Comparison of ENCODE assay signal across 14 mouse cellular contexts in the genomic region with DNA sequence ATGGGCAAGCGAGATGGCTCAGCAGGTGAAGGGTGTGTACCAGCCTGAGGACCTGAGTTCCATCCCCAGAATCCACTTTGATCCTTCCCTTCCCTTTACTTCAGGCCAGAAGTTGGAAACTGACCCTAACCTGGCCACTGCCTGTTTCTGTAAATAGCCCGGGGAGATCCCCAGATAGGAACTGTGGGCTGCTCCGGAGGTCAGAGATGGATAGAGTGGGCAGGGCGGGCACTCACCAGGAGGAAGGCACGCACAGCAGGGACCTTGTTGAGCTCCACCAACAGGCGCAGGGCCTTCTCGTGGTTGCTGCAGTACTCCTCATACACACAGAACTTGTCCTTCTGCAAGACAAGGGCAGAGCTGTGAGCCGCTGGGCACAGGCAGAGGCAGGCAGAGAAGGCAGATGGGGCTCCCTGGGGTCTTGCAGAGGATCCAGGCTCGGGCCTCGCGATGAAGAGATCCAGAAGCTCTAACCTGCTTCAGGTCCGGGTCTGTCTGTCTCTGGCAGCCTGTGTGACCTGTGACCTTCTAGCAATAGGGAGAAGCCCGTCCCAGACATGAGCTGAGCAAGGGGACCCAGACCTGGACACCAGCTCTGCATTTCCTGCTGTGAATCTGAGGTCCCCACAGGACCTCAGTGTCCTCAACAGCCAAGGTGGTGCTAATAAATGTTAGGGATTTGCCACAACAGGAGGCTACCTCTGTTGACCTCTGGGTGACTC.
DNase-seq lines count a peak whose midpoint lies in the region; ATAC-seq and TF ChIP-seq lines count a peak whose summit lies in the region.
"Had no signal": no experiment of that assay in that cellular context is flagged by ENCODE, and none has a peak within 500 bp of the region (broad histone marks: within the 10 kb centered on the region; RNA-seq: fewer than 3 reads in every experiment).

No protein-coding gene starts in this region.

- TF ChIP-seq POLR2A in kidney, adult 2 months (IDR thresholded peaks at IDR 0.05; ENCODE audit: low read depth, low read length): no peak

- H3K27me3 ChIP-seq in kidney, adult 2 months (replicated peaks; ENCODE audit: control insufficient read depth, insufficient read depth, low read length): no peaks in the 10 kb centered on the region
- no peaks in the 10 kb centered on the region for H3K27me3 ChIP-seq in lung, postnatal 0 days (replicated peaks; ENCODE audit: insufficient read depth, low read length)
- no peaks in the 10 kb centered on the region for H3K27me3 ChIP-seq in limb, embryonic 15.5 days
- H3K27me3 ChIP-seq: hindbrain, embryonic 15.5 days had no signal

- DNase-seq in heart, adult 11 months: peak; percentile 92
- DNase-seq in heart, adult 18-20 months: no peak
- DNase-seq in kidney, adult 2 months: no peak
- no peak for DNase-seq in kidney, adult 18-20 months
- DNase-seq in lung, postnatal 0 days (ENCODE audit: low spot score): no peak
- no peak for DNase-seq in lung, postnatal 25 days (ENCODE audit: low spot score)
- DNase-seq in retina, postnatal 1 day: no peak
- DNase-seq: adrenal gland, postnatal 25 days; cerebellum, adult 11 months; thymus, postnatal 4 days had no signal

- peak; percentile 10; the same call in 1 of the 2 replicates for ATAC-seq in lung, postnatal 0 days
- ATAC-seq in limb, embryonic 15.5 days (ENCODE audit: insufficient number of reproducible peaks, low FRiP score, low TSS enrichment, low read depth): no peak

- no peaks in the 10 kb centered on the region for H3K36me3 ChIP-seq in kidney, adult 2 months (ENCODE audit: control insufficient read depth, insufficient read depth, low read length)
- no peaks in the 10 kb centered on the region for H3K36me3 ChIP-seq in lung, postnatal 0 days (ENCODE audit: insufficient read depth, low read length)
- H3K36me3 ChIP-seq in limb, embryonic 15.5 days: peaks cover 6% of the 10 kb centered on the region; the same call in 1 of the 2 replicates
- H3K36me3 ChIP-seq: G1E had no signal

- no peak for TF ChIP-seq CTCF in kidney, adult 2 months (conservative IDR thresholded peaks at IDR 0.05; ENCODE audit: insufficient read depth, insufficient read length, low read depth, low read length)
- no peak for TF ChIP-seq CTCF in lung, postnatal 0 days (IDR thresholded peaks at IDR 0.05)

- WGBS in kidney, adult 2 months: 71% methylated on average over 13 of the region's 13 CpGs
- WGBS in lung, postnatal 0 days: 66% methylated on average over 13 of the region's 13 CpGs
- WGBS in limb, embryonic 15.5 days: 75% methylated on average over 13 of the region's 13 CpGs

- H3K27ac ChIP-seq in kidney, adult 2 months (ENCODE audit: insufficient read depth, low read depth, low read length): peak overlapping the region; percentile 18; the same call in 1 of the 2 replicates
- H3K27ac ChIP-seq in lung, postnatal 0 days (ENCODE audit: low read length): no peak overlapping the region
- H3K27ac ChIP-seq in limb, embryonic 15.5 days: peak overlapping the region; percentile 7; the same call in 1 of the 2 replicates
- H3K27ac ChIP-seq: hindbrain, embryonic 15.5 days had no signal

- H3K4me3 ChIP-seq in kidney, adult 2 months (ENCODE audit: insufficient read depth, low read depth, low read length): no peak overlapping the region
- H3K4me3 ChIP-seq in lung, postnatal 0 days (ENCODE audit: low read depth, low read length): no peak overlapping the region
- H3K4me3 ChIP-seq in limb, embryonic 15.5 days: no peak overlapping the region
- H3K4me3 ChIP-seq: hindbrain, embryonic 15.5 days; myocyte had no signal

- H3K4me1 ChIP-seq in kidney, adult 2 months (ENCODE audit: control insufficient read depth, insufficient read depth, low read length): no peaks in the 10 kb centered on the region
- no peaks in the 10 kb centered on the region for H3K4me1 ChIP-seq in lung, postnatal 0 days (ENCODE audit: insufficient read depth, low read depth, low read length)
- H3K4me1 ChIP-seq in limb, embryonic 15.5 days: peaks cover 2% of the 10 kb centered on the region; the same call in 1 of the 2 replicates

- H3K9ac ChIP-seq in lung, postnatal 0 days (replicated peaks; ENCODE audit: low read depth): no peak overlapping the region
- no peak overlapping the region for H3K9ac ChIP-seq in limb, embryonic 15.5 days
- H3K9ac ChIP-seq: hindbrain, embryonic 15.5 days had no signal

- TF ChIP-seq EP300 in lung, postnatal 0 days (IDR thresholded peaks at IDR 0.05): no peak

- H3K4me2 ChIP-seq in lung, postnatal 0 days (replicated peaks; ENCODE audit: low read depth, low read length): no peak overlapping the region
- H3K4me2 ChIP-seq in limb, embryonic 15.5 days: no peak overlapping the region
- H3K4me2 ChIP-seq: hindbrain, embryonic 15.5 days had no signal

- no peaks in the 10 kb centered on the region for H3K9me3 ChIP-seq in lung, postnatal 0 days (ENCODE audit: low read length)
- H3K9me3 ChIP-seq in limb, embryonic 15.5 days: no peaks in the 10 kb centered on the region
- H3K9me3 ChIP-seq: hindbrain, embryonic 15.5 days had no signal
